Mouse (Mus musculus): ENCODE results near the gene Dnajc5. TPM values are rescaled to one million over a fixed set of nuclear protein-coding genes. Genes with fewer than 3 reads are reported as not detected.
A peak's percentile ranks its signal among the peaks of the same experiment; 100 is the strongest.
"Not testable (repeated sequence)": the region's sequence is repeated elsewhere in the genome, so short reads cannot be mapped to it uniquely, and the experiment has no call there.

The Dnajc5 gene
- polyA plus RNA-seq, 1 experiment from 2014 or later, result 209 TPM

- Histone ChIP-seq H3K4me2 (replicated peaks) (no peak within 1 kb of the TSS), H3K4me3 (no peak within 1 kb of the TSS), H3K9me3 (no peaks in the 10 kb centered on the region), H3K9ac (replicated peaks) (no peak within 1 kb of the TSS), H3K27ac (replicated peaks) (no peak within 1 kb of the TSS), H3K4me1 (peaks cover 15% of the 10 kb centered on the region), H3K27me3 (no peaks in the 10 kb centered on the region), H3K36me3 (no peaks in the 10 kb centered on the region)
- 88% methylated on average over 31 of the region's 31 CpGs for whole genome bisulfite sequencing
- ATAC-seq (replicated peaks), result no peak
Observed at GRCm38 (mm10) chr2:181493156-181493927, 26.9 kb upstream of the Dnajc5 start, which contains the start of gene Abhd16b. Gene Abhd16b (plus strand): TSS chr2:181493206.

DNA sequence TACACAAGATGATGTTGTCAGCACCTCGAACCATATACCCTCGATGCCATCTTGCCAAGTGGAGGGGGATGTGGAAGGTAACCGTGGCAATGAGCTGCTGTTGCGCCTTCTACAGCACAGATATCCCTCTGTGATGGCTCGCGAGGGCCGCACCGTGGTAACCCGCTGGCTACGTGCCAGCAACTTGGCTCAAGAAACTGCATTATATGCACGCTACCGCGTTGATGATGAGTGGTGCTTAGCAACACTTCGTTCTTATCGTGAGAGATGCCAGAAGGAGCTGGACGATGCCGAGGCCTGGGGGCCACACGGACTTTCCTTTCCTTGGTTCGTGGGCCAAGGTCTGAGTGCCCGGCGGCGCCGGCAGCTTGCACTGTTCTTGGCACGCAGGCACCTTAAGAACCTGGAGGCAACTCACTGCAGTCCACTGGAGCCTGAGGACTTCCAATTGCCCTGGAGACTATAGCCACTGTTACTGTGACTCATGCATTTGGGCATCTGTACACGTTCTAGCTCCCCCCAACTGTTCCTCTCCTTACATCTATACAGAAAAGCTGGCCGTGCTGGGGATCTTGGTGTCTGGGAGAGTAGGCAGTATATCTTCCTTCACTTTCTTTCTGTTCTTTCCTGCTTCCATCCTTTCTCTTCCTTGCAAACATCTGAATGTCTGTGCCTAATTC, 25.9 kb upstream of the Dnajc5 start:
- no peak overlapping the region for H3K4me2 ChIP-seq (replicated peaks)
- H3K36me3 ChIP-seq, result peaks cover 3% of the 10 kb centered on the region; the same call in 1 of the 2 replicates
- no peaks in the 10 kb centered on the region for H3K9me3 ChIP-seq
- 64% methylated on average over 26 of the region's 26 CpGs for WGBS
- no peak for ATAC-seq (replicated peaks)
- no peak overlapping the region for H3K9ac ChIP-seq (replicated peaks)
- H3K27me3 ChIP-seq, result no peaks in the 10 kb centered on the region
- H3K4me3 ChIP-seq, result no peak overlapping the region
- no peak overlapping the region for H3K27ac ChIP-seq (replicated peaks)
- H3K4me1 ChIP-seq, result peaks cover 21% of the 10 kb centered on the region

DNA sequence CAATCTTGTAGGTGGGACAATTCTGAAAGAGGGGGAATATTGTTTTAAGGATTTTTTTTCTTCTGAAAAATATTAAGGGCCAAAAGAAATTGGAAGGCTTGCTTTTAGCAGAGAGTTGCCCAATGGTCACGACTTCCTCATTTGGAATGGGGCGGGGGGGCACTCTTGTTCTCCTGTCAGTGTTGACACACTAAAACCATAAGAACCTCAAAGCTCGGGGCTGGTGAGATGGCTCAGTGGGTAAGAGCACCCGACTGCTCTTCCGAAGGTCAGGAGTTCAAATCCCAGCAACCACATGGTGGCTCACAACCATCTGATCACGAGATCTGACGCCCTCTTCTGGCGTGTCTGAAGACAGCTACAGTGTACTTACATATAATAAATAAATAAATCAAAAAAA, 24.4 kb upstream of the Dnajc5 start:
- H3K27ac ChIP-seq (replicated peaks); H3K9me3 ChIP-seq; H3K9ac ChIP-seq (replicated peaks); H3K27me3 ChIP-seq; ATAC-seq (replicated peaks); H3K4me3 ChIP-seq: not testable (repeated sequence)
- Histone ChIP-seq H3K36me3 (peaks cover 17% of the 10 kb centered on the region; the same call in 1 of the 2 replicates), H3K4me2 (replicated peaks) (peak overlapping the region; percentile 72; the same call in 1 of the 2 replicates), H3K4me1 (peaks cover 22% of the 10 kb centered on the region)
- WGBS, result 62% methylated on average over 8 of the region's 8 CpGs

DNA sequence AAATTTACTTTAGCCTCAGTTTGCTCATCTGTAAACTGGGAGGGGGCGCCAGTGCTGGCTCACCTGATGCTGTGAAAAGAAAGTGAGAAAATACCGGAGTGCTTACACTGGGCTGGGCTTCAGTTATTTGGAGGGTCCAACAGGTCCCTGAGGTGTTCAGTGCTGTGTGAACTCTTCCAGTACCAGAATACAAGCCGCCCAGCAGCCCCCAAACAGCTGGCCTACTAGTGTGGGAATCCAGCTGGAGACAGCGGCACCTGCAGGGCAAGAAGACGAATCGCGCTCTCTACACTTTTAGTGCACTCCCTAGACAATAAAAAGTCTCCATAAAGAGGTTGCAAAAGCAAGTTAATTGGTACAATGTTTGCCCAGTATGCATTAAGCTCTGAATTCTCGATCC, 24.0 kb upstream of the Dnajc5 start:
- 14% methylated on average over 8 of the region's 8 CpGs for WGBS
- Histone ChIP-seq H3K9ac (replicated peaks) (peak overlapping the region; percentile 56), H3K4me2 (replicated peaks) (peak overlapping the region; percentile 72), H3K27me3 (no peaks in the 10 kb centered on the region), H3K4me1 (peaks cover 22% of the 10 kb centered on the region), H3K4me3 (peak overlapping the region; percentile 69), H3K36me3 (peaks cover 21% of the 10 kb centered on the region), H3K9me3 (no peaks in the 10 kb centered on the region), H3K27ac (replicated peaks) (peak overlapping the region; percentile 82)
- peak; percentile 37 for ATAC-seq (replicated peaks)

- H3K27ac ChIP-seq (replicated peaks), result peak within 1 kb of the TSS; percentile 82
- H3K9me3 ChIP-seq, result no peaks in the 10 kb centered on the region
- H3K27me3 ChIP-seq, result no peaks in the 10 kb centered on the region
- ATAC-seq (replicated peaks), result peak; percentile 99
- H3K4me1 ChIP-seq, result peaks cover 22% of the 10 kb centered on the region
- WGBS, result under 1% methylated on average over 46 of the region's 46 CpGs
- peak within 1 kb of the TSS; percentile 86 for H3K9ac ChIP-seq (replicated peaks)
- H3K4me3 ChIP-seq, result peak within 1 kb of the TSS; percentile 69
- H3K36me3 ChIP-seq, result peaks cover 28% of the 10 kb centered on the region
- peak within 1 kb of the TSS; percentile 72 for H3K4me2 ChIP-seq (replicated peaks)
Observed at GRCm38 (mm10) chr2:181496831-181497547, 23.3 kb upstream of the Dnajc5 start, which contains the start of gene Tpd52l2. Gene Tpd52l2 (plus strand): TSS chr2:181497142.

DNA sequence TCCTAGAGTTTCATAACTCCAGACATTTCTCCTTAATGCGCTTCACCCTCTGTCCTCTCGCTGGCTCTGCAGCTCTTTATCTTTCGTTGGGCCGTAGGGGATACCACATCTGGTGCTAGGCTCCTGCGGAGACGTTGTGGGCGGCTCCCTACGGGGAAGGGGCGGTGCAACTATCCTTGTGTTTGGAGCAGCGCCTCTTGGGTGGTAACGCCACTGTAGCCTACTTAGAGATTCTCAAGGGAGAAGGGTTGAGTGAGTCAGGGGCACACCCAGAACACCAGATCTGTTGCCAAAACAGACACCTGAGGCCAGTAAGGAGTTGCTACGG, 22.8 kb upstream of the Dnajc5 start:
- peaks cover 22% of the 10 kb centered on the region for H3K4me1 ChIP-seq
- H3K4me2 ChIP-seq (replicated peaks), result peak overlapping the region; percentile 72
- peak overlapping the region; percentile 86 for H3K9ac ChIP-seq (replicated peaks)
- H3K9me3 ChIP-seq, result no peaks in the 10 kb centered on the region
- ATAC-seq (replicated peaks), result peak; percentile 24; the same call in 1 of the 2 replicates
- WGBS, result under 1% methylated on average over 12 of the region's 12 CpGs
- H3K27ac ChIP-seq (replicated peaks), result peak overlapping the region; percentile 82
- peaks cover 34% of the 10 kb centered on the region for H3K36me3 ChIP-seq
- H3K4me3 ChIP-seq, result peak overlapping the region; percentile 69
- H3K27me3 ChIP-seq, result no peaks in the 10 kb centered on the region

GRCm38 (mm10) chr2:181498644-181499043, 21.6 kb upstream of the Dnajc5 start:
- WGBS, result 75% methylated on average over 4 of the region's 4 CpGs
- Histone ChIP-seq H3K9me3 (no peaks in the 10 kb centered on the region), H3K4me3 (no peak overlapping the region), H3K9ac (replicated peaks) (no peak overlapping the region), H3K4me2 (replicated peaks) (no peak overlapping the region), H3K27ac (replicated peaks) (no peak overlapping the region), H3K36me3 (peaks cover 44% of the 10 kb centered on the region), H3K27me3 (no peaks in the 10 kb centered on the region), H3K4me1 (peaks cover 22% of the 10 kb centered on the region)
- no peak for ATAC-seq (replicated peaks)

GRCm38 (mm10) chr2:181509191-181509590, 11.1 kb upstream of the Dnajc5 start:
- H3K36me3 ChIP-seq, result peaks cover 83% of the 10 kb centered on the region
- no peak overlapping the region for H3K4me3 ChIP-seq
- H3K9ac ChIP-seq (replicated peaks), result no peak overlapping the region
- no peak for ATAC-seq (replicated peaks)
- no peaks in the 10 kb centered on the region for H3K9me3 ChIP-seq
- WGBS, result 96% methylated on average over 2 of the region's 2 CpGs
- no peak overlapping the region for H3K27ac ChIP-seq (replicated peaks)
- H3K4me2 ChIP-seq (replicated peaks), result no peak overlapping the region
- H3K4me1 ChIP-seq, result no peaks in the 10 kb centered on the region
- no peaks in the 10 kb centered on the region for H3K27me3 ChIP-seq

DNA sequence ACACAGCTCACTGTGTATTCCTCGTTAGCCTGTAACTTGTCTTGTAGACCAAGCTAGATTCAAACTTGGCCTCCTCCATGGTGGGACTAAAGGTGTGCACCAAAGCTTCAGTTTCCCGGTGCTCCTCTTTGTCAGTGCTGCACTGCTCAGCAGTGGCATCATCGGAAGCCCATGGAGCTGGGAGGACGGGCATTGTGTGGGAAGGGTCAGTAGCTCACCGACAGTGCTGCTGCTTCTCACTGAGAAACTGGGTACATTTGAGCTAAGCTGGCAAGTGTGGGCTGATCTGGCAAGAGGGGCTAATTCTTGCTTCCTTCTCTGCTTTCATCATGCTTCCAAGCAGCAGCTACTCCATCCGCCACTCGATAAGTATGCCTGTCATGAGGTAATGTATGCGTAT, 9.1 kb upstream of the Dnajc5 start:
- Histone ChIP-seq H3K4me1 (no peaks in the 10 kb centered on the region), H3K4me2 (replicated peaks) (no peak overlapping the region), H3K4me3 (no peak overlapping the region), H3K9ac (replicated peaks) (no peak overlapping the region), H3K36me3 (peaks cover 82% of the 10 kb centered on the region), H3K27me3 (no peaks in the 10 kb centered on the region), H3K9me3 (no peaks in the 10 kb centered on the region), H3K27ac (replicated peaks) (no peak overlapping the region)
- whole genome bisulfite sequencing, result 92% methylated on average over 8 of the region's 8 CpGs
- ATAC-seq (replicated peaks), result no peak

- peaks cover 31% of the 10 kb centered on the region for H3K36me3 ChIP-seq
- peak overlapping the region; percentile 64 for H3K4me2 ChIP-seq (replicated peaks)
- peak overlapping the region; percentile 95 for H3K27ac ChIP-seq (replicated peaks)
- 74% methylated on average over 3 of the region's 3 CpGs for WGBS
- H3K4me3 ChIP-seq, result peak overlapping the region; percentile 94
- H3K27me3 ChIP-seq, result no peaks in the 10 kb centered on the region
- H3K9ac ChIP-seq (replicated peaks), result peak overlapping the region; percentile 85
- no peaks in the 10 kb centered on the region for H3K9me3 ChIP-seq
- ATAC-seq (replicated peaks), result no peak
- H3K4me1 ChIP-seq, result peaks cover 37% of the 10 kb centered on the region
Observed at GRCm38 (mm10) chr2:181519201-181519600, 1.1 kb upstream of the Dnajc5 start.

- peak overlapping the region; percentile 64 for H3K4me2 ChIP-seq (replicated peaks)
- H3K4me3 ChIP-seq, result peak overlapping the region; percentile 94
- peak overlapping the region; percentile 85 for H3K9ac ChIP-seq (replicated peaks)
- H3K27me3 ChIP-seq, result no peaks in the 10 kb centered on the region
- no peak for ATAC-seq (replicated peaks)
- H3K27ac ChIP-seq (replicated peaks), result peak overlapping the region; percentile 95
- peaks cover 18% of the 10 kb centered on the region for H3K36me3 ChIP-seq
- peaks cover 37% of the 10 kb centered on the region for H3K4me1 ChIP-seq
- H3K9me3 ChIP-seq, result no peaks in the 10 kb centered on the region
- WGBS, result 0% methylated on average over 17 of the region's 17 CpGs
Observed at GRCm38 (mm10) chr2:181520936-181521227, 597 bp downstream of the Dnajc5 start.

DNA sequence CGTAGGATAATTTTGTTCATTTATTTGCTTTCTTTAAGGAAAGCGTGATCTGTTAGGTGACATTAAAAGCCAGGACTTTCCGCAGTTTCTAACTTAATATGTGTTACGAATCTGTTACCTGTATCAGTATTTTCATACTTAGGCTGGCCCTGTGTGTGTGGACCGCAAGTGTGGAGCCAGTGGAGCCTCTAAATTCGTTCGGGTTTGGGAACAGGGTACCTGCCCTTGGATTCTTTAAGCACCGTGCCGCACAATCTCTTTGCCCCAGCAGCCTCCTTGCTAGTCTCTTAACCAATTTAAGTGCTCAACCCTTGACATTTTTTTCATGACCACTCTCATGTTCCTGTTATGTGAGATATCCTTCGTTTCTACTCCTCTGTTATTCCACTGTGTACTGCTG, 1.2 kb downstream of the Dnajc5 start:
- H3K4me3 ChIP-seq, result peak overlapping the region; percentile 94

More for the DNA sequence above, 1.2 kb downstream of the Dnajc5 start:
- peaks cover 12% of the 10 kb centered on the region for H3K36me3 ChIP-seq
- no peak overlapping the region for H3K27ac ChIP-seq (replicated peaks)
- 53% methylated on average over 10 of the region's 10 CpGs for WGBS
- no peaks in the 10 kb centered on the region for H3K9me3 ChIP-seq
- peak overlapping the region; percentile 64 for H3K4me2 ChIP-seq (replicated peaks)
- peak overlapping the region; percentile 85 for H3K9ac ChIP-seq (replicated peaks)
- ATAC-seq (replicated peaks), result no peak
- H3K27me3 ChIP-seq, result no peaks in the 10 kb centered on the region
- peaks cover 37% of the 10 kb centered on the region for H3K4me1 ChIP-seq

Measured in forebrain, embryonic 15.5 days (tissue).